Mouse (Mus musculus): Measurements from ENCODE around the gene Pdcl3. TPM values are rescaled to one million over a fixed set of nuclear protein-coding genes. Genes with fewer than 3 reads are reported as not detected.
A peak's percentile ranks its signal among the peaks of the same experiment; 100 is the strongest.
"Not testable (repeated sequence)": the region's sequence is repeated elsewhere in the genome, so short reads cannot be mapped to it uniquely, and the experiment has no call there.

Pdcl3 gene
- polyA plus RNA-seq, 1 experiment, result 71.8 TPM

DNA sequence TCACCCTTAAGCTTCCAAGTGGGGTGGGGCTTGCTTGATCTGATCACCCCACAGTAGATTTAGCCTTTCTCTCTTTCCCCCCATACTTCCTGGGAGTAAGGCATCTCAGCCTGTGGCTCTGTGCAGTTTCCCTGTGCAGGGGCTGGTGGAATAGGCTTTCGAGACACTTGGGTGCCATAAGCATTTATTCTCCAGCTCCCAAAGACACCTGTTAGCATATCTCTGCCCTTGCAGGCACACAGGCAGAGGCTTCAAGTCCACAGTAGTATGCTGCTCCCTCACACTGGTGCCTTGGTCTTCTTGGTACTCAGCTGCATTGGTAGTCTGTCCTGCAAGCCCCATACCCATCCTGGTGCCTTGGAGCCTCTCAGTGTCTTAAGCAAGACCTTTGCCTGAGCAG lies 40.4 kb downstream of the Pdcl3 start:
- TF ChIP-seq CTCF (IDR thresholded peaks at IDR 0.05; ENCODE audit: borderline replicate concordance, extremely low read depth, insufficient read depth, insufficient read length) (no peak), POLR2A (IDR thresholded peaks at IDR 0.05; ENCODE audit: borderline replicate concordance, extremely low read depth, insufficient read depth, insufficient read length, poor library complexity, severe bottlenecking) (no peak)
- no peak for DNase-seq (ENCODE audit: low read depth)

DNA sequence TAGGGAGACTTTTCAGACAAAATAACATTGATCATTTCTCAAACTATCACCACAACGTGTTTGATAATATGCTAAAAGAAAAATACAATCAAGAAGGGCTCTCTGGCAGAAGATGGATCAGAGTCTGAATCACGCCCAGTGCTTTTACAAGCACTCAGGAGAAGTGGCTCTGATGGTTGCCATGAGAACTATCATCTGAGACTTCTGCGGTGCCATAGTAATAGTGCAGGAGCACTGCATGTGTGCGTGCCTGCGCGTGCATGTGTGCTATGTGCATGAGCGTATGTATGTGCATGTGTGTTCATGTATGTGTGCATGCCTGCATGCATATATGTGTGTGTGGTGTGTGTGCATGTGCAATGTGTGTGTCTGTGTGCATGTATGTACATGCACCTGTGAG lies 43.8 kb downstream of the Pdcl3 start:
- DNase-seq (ENCODE audit: low read depth), result peak; percentile 42
- TF ChIP-seq CTCF (IDR thresholded peaks at IDR 0.05; ENCODE audit: borderline replicate concordance, extremely low read depth, insufficient read depth, insufficient read length) (no peak), POLR2A (IDR thresholded peaks at IDR 0.05; ENCODE audit: borderline replicate concordance, extremely low read depth, insufficient read depth, insufficient read length, poor library complexity, severe bottlenecking) (no peak)

DNA sequence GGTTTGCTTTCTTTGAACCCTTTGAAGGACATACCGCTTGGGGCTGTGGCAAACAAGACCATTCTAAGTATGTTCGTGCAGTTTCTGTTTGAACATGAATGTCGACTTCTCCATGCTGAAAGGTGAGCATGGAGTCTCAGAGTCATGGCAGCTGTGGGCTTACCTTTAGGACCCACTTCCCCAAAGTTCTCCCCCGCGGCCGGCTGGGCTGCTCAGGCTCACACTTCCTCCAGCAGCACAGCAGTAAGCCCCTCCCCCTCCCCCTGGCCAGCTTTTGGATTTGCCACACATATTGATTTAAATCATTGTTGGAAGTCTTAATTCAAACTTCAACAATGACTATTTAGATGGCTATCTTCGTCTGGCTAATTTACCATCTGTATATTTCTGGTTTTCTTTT lies 44.7 kb downstream of the Pdcl3 start:
- TF ChIP-seq POLR2A (IDR thresholded peaks at IDR 0.05; ENCODE audit: borderline replicate concordance, extremely low read depth, insufficient read depth, insufficient read length, poor library complexity, severe bottlenecking) (no peak), CTCF (IDR thresholded peaks at IDR 0.05; ENCODE audit: borderline replicate concordance, extremely low read depth, insufficient read depth, insufficient read length) (no peak)

DNA sequence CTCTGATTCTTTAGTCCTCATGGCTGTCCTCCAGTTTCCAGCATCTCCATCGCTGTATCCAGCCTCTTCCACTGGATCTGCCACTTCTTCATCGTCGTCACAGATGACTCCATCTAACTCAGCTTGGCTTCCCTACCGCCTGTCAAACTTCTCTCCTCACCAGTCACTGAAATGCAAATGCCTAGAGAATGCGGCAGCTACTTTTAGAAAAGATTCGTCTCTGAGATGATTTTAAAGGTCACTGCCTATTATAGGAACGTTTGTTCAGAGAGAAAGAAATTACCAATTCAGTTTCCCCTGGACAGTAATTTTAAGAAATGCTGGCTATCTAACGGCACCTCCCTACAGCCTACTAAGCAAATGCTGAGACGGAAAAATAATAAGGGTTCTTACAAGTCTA lies 50.4 kb downstream of the Pdcl3 start:
- no peak for TF ChIP-seq POLR2A (IDR thresholded peaks at IDR 0.05; ENCODE audit: borderline replicate concordance, extremely low read depth, insufficient read depth, insufficient read length, poor library complexity, severe bottlenecking)
- no peak for TF ChIP-seq CTCF (IDR thresholded peaks at IDR 0.05; ENCODE audit: borderline replicate concordance, extremely low read depth, insufficient read depth, insufficient read length)
- DNase-seq (ENCODE audit: low read depth), result no peak

More for the DNA sequence above, 44.7 kb downstream of the Pdcl3 start:
- no peak for DNase-seq (ENCODE audit: low read depth)

DNA sequence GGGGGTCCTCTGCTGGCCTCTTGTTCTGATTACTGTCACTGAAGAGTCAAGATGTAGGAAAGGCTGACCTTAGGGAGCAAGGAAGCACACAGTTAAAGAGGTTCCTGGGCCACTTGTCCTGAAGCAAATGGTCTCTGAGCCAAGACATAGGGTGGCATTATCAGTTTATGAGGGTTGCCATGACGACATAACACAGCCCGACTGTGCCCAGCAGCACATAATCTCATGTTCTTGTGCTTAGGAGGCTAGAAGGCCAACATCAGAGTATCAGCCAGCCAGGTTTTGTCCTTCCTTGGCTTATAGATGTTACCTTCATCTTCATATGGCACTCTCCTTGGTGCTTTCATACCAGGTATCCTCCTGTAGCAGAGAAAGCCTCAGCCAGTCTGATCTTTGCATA lies 56.8 kb downstream of the Pdcl3 start:
- peak; percentile 44 for DNase-seq (ENCODE audit: low read depth)
- TF ChIP-seq POLR2A (IDR thresholded peaks at IDR 0.05; ENCODE audit: borderline replicate concordance, extremely low read depth, insufficient read depth, insufficient read length, poor library complexity, severe bottlenecking) (no peak), CTCF (IDR thresholded peaks at IDR 0.05; ENCODE audit: borderline replicate concordance, extremely low read depth, insufficient read depth, insufficient read length) (no peak)

DNA sequence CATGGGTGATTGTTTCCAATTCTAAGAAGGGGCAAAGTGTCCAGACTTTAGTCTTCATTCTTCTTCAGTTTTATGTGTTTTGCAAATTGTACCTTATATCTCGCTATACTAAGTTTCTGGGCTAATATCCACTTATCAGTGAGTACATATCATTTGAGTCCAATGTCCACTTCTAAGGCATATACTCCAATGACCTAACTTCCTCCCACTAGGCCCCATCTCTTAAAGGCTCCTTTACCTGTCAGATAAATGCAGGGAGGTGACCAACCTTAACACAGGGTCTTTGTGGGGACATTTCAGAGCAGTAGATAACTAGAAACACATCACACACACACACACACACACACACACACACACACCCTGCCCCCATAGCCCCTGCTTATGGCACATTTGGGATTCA lies 59.0 kb downstream of the Pdcl3 start:
- not testable (repeated sequence) for DNase-seq (ENCODE audit: low read depth)

DNA sequence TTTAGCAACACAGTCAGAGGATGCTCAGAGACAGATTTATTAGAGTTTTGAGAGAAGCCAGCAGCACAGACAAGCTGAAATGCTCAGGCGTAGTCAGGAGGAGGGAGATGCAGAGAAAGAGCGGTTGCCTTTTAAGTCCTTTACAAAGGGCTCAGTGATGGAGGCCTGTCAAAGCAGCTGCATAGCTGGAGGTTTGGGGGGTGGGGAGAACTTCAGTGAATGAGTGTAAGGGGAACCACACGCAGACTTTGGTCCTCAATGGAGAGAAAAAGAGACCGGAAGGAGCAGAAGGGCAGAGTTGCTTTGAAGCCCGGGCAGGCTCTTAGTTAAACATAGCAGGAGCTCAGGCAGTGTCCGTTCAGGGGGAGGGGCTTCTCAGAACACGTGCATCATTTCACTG lies 61.3 kb downstream of the Pdcl3 start:
- peak; percentile 47 for DNase-seq (ENCODE audit: low read depth)
- TF ChIP-seq CTCF (IDR thresholded peaks at IDR 0.05; ENCODE audit: borderline replicate concordance, extremely low read depth, insufficient read depth, insufficient read length), result no peak
- TF ChIP-seq POLR2A (IDR thresholded peaks at IDR 0.05; ENCODE audit: borderline replicate concordance, extremely low read depth, insufficient read depth, insufficient read length, poor library complexity, severe bottlenecking), result no peak

Other genes starting within 250 kb of the Pdcl3 start
- gene Lonrf2, start 148.9 kb upstream of the Pdcl3 start, polyA plus RNA-seq (2012; rRNA removed), result 51.9 and 73.3 TPM in 2 replicates
- 18.8 and 38.2 TPM in 2 replicates for gene Chst10, start 87.4 kb upstream of the Pdcl3 start, polyA plus RNA-seq (2012; rRNA removed)
- 0.06 and 0.26 TPM in 2 replicates for gene Nms, start 46.5 kb upstream of the Pdcl3 start, polyA plus RNA-seq (2012; rRNA removed)
- 0.44 and 0.77 TPM in 2 replicates for gene Npas2, start 208.1 kb downstream of the Pdcl3 start, polyA plus RNA-seq (2012; rRNA removed)

Measured in brain, embryonic 14.5 days (tissue).